Mouse (Mus musculus) forebrain, embryonic 11.5 days (tissue): ENCODE data around the gene Shprh. TPM values are rescaled to one million over a fixed set of nuclear protein-coding genes. Genes with fewer than 3 reads are reported as not detected.

Source experiments
- ATAC-seq: fragments of 200-750 bp; cut with Nextera tagmentation; replicated peaks from 2 replicates; pipeline ENCODE4 v1.8.0; 2017; ENCODE audit warnings: moderate TSS enrichment; ENCODE audit not compliant: low FRiP score
- DNase-seq: peaks from one replicate; pipeline ENCODE4 v3.0.0-alpha.2; 2017; ENCODE audit warnings: low spot score
- H3K27ac ChIP-seq: fragments of 300-500 bp; sonication (generic); 2 replicates; pipeline ENCODE4 v1.5.1; 2014; ENCODE audit warnings: low read depth, low read length
- H3K27me3 ChIP-seq: fragments of 300-500 bp; sonication (generic); 2 replicates; pipeline ENCODE4 v1.6.1; 2014; ENCODE audit warnings: mild to moderate bottlenecking, low read length, mixed read lengths; ENCODE audit not compliant: control insufficient read depth, insufficient read depth
- H3K36me3 ChIP-seq: fragments of 300-500 bp; sonication (generic); 2 replicates; pipeline ENCODE4 v1.6.1; 2014; ENCODE audit warnings: mild to moderate bottlenecking, low read length, moderate library complexity, mixed read lengths; ENCODE audit not compliant: control insufficient read depth, insufficient read depth
- H3K4me1 ChIP-seq: fragments of 300-500 bp; sonication (generic); replicated peaks from 2 replicates; pipeline ENCODE4 v1.6.1; 2014; ENCODE audit warnings: low read length, mixed read lengths; ENCODE audit not compliant: control insufficient read depth, insufficient read depth
- H3K4me2 ChIP-seq: fragments of 300-500 bp; sonication (generic); 2 replicates; pipeline ENCODE4 v1.6.1; 2014; ENCODE audit warnings: low read depth, mild to moderate bottlenecking, low read length, moderate library complexity, mixed read lengths; ENCODE audit not compliant: severe bottlenecking
- H3K4me3 ChIP-seq: fragments of 300-500 bp; sonication (generic); 2 replicates; pipeline ENCODE4 v1.5.1; 2014; ENCODE audit warnings: low read depth, low read length
- H3K9ac ChIP-seq: fragments of 300-500 bp; sonication (generic); 2 replicates; pipeline ENCODE4 v1.6.1; 2014; ENCODE audit warnings: low read length
- H3K9me3 ChIP-seq: fragments of 300-500 bp; sonication (generic); 2 replicates; pipeline ENCODE4 v1.6.1; 2016; ENCODE audit warnings: low read length, mixed read lengths; ENCODE audit not compliant: control insufficient read depth
- WGBS: fragments of 180-500 bp; shearing (Covaris S2); extraction: QIAGEN DNeasy Blood & Tissue Kit; methylation state at CpG from one replicate; pipeline ENCODE4 v1.1.7; 2014; 5-methylcytosine and 5-hydroxymethylcytosine counted together
- polyA plus RNA-seq: library from polyadenylated mRNA; unstranded; fragments of >200 nt; fragmentation: Nextera tagmentation; extraction: Ambion mirVana; gene quantifications from 2 replicates; pipeline ENCODE4 v1.2.1, GENCODE M21; 2014

Shprh gene
- 26.1 and 31.4 TPM in 2 replicates for polyA plus RNA-seq

DNA sequence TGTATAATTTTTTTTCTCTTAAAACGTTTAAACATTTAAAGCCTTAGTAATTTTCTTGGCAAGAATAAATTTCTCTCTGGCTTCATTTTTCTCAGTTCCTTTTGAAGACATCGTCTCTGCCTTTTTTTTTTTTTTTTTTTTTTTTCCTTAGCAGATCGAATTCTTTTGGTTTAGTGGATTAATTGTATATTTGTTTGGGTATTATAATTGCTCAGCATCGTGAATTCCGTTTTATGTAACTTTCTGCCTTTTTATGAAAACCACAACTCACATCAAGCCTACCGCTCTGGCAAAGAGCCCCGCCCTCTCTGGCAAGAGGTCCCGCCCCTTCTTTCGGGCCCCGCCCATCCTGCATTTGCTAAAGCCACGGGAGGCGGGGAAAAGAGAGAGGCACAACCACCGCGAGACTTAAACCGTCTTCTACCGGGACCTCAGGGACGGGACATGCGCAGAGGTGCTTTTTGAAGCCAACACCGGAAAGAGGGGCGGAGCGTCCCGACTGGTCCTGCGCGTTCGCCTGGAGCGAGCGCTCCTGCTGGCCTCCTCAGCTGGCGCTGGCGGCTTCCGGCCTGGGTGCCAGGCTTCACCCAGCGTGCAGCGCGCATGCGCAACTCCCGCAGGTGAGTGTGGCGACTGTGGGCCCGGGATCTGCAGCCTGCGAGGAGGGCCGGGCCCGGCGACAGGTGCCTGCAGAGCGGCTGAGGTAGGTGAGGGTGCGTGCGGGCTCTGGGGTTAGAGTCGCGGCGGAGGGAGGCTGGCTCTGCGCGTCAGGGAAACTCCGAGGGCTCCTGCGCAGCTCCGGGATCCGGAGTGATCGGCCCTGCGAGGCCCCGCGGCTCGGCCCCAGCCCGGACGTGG is at the start of gene Shprh:
Gene Shprh (plus strand): TSS at position 544 of the 858 bp plus-strand sequence.
- 2% methylated on average over 50 of the region's 60 CpGs for WGBS
- DNase-seq, result peak; percentile 98
- H3K4me1 ChIP-seq, result peaks cover 4% of the 10 kb centered on the region; the same call in 1 of the 2 replicates

GRCm38 (mm10) chr10:11121781-11122180 is 27.4 kb upstream of the Shprh start:
- WGBS, result 92% methylated on average over 2 of the region's 2 CpGs
- H3K36me3 ChIP-seq, result no peaks in the 10 kb centered on the region
- DNase-seq, result no peak

More for the DNA sequence above, at the start of gene Shprh:
- Histone ChIP-seq H3K9me3 (no peaks in the 10 kb centered on the region), H3K4me2 (peak within 1 kb of the TSS; percentile 53), H3K4me3 (peak within 1 kb of the TSS; percentile 90), H3K36me3 (peaks cover 3% of the 10 kb centered on the region; the same call in 1 of the 2 replicates), H3K27ac (no peak within 1 kb of the TSS; the same call in 1 of the 2 replicates), H3K9ac (peak within 1 kb of the TSS; percentile 84), H3K27me3 (no peaks in the 10 kb centered on the region)
- peak; percentile 100 for ATAC-seq

DNA sequence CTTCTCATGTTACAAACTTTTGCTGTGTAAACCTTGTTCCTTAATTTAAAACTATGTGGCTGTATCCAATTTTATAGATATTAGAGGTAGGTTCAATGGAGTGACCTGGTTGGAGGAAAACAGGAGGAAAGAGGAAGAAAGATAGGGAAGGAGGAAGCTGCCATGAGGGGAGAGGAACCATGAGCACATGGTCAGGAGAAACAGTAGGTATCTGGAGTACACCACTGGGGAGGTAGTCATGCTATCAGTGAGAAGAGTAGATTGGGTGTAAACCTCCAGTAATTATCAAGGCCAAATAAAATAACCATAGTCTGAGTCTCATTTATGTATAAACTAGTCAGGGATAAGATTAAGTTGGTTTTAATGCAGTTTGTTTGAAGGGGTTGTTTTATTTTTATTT is 3.6 kb upstream of the Shprh start:
- no peak for DNase-seq
- no peaks in the 10 kb centered on the region for H3K9me3 ChIP-seq
- H3K36me3 ChIP-seq, result no peaks in the 10 kb centered on the region

More at GRCm38 (mm10) chr10:11121781-11122180, 27.4 kb upstream of the Shprh start:
- Histone ChIP-seq H3K4me1 (no peaks in the 10 kb centered on the region), H3K9me3 (no peaks in the 10 kb centered on the region), H3K4me3 (no peak overlapping the region), H3K27ac (no peak overlapping the region), H3K9ac (no peak overlapping the region), H3K4me2 (no peak overlapping the region), H3K27me3 (no peaks in the 10 kb centered on the region)
- ATAC-seq, result no peak

DNA sequence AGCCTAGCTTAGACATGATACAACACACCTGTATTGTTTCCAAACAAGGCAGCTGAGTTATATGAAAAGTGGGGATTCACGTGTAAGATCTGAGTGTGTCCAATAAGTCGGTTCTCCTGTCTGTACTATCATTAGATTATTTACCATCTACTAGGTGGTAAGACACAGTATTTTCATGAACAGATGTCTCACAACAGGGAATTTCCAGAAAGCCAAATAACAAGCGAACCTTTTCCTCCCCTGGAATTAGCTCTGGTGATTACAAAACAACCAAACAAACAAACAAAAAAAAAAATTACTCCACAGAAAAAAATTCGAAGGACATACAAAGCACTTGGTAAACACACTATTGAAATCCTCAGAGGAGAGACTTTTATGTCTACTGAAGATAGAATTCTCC is 781 bp upstream of the Shprh start:
- no peak for DNase-seq
- no peaks in the 10 kb centered on the region for H3K9me3 ChIP-seq
- H3K27me3 ChIP-seq, result no peaks in the 10 kb centered on the region
- no peak overlapping the region for H3K9ac ChIP-seq
- no peak overlapping the region for H3K27ac ChIP-seq
- H3K4me2 ChIP-seq, result no peak overlapping the region
- 87% methylated on average over 4 of the region's 4 CpGs for WGBS
- H3K4me3 ChIP-seq, result no peak overlapping the region
- peaks cover 4% of the 10 kb centered on the region; the same call in 1 of the 2 replicates for H3K4me1 ChIP-seq
- H3K36me3 ChIP-seq, result peaks cover 3% of the 10 kb centered on the region; the same call in 1 of the 2 replicates
- no peak for ATAC-seq

More for the DNA sequence above, 3.6 kb upstream of the Shprh start:
- Histone ChIP-seq H3K9ac (no peak overlapping the region), H3K4me3 (no peak overlapping the region), H3K4me2 (no peak overlapping the region), H3K27ac (no peak overlapping the region), H3K4me1 (peaks cover 4% of the 10 kb centered on the region; the same call in 1 of the 2 replicates), H3K27me3 (no peaks in the 10 kb centered on the region)
- ATAC-seq, result no peak

- no peaks in the 10 kb centered on the region for H3K9me3 ChIP-seq
- peak overlapping the region; percentile 90 for H3K4me3 ChIP-seq
- peak overlapping the region; percentile 53 for H3K4me2 ChIP-seq
- DNase-seq, result no peak
- no peaks in the 10 kb centered on the region for H3K27me3 ChIP-seq
- H3K36me3 ChIP-seq, result peaks cover 3% of the 10 kb centered on the region; the same call in 1 of the 2 replicates
- no peak overlapping the region for H3K27ac ChIP-seq
- H3K9ac ChIP-seq, result peak overlapping the region; percentile 84
- no peak for ATAC-seq
- WGBS, result 0% methylated on average over 20 of the region's 20 CpGs
- peaks cover 4% of the 10 kb centered on the region; the same call in 1 of the 2 replicates for H3K4me1 ChIP-seq
Measured at GRCm38 (mm10) chr10:11149742-11150125, 507 bp downstream of the Shprh start.

GRCm38 (mm10) chr10:11151644-11152043 is 2.4 kb downstream of the Shprh start:
- Histone ChIP-seq H3K4me2 (no peak overlapping the region), H3K4me3 (no peak overlapping the region), H3K27ac (no peak overlapping the region), H3K27me3 (no peaks in the 10 kb centered on the region), H3K4me1 (peaks cover 4% of the 10 kb centered on the region; the same call in 1 of the 2 replicates), H3K36me3 (peaks cover 3% of the 10 kb centered on the region; the same call in 1 of the 2 replicates), H3K9ac (no peak overlapping the region), H3K9me3 (no peaks in the 10 kb centered on the region)
- DNase-seq, result no peak
- ATAC-seq, result no peak
- 94% methylated on average over 14 of the region's 14 CpGs for WGBS

- no peaks in the 10 kb centered on the region for H3K9me3 ChIP-seq
- peaks cover 7% of the 10 kb centered on the region; the same call in 1 of the 2 replicates for H3K36me3 ChIP-seq
- H3K4me3 ChIP-seq, result no peak overlapping the region
- no peaks in the 10 kb centered on the region for H3K27me3 ChIP-seq
- no peak overlapping the region for H3K9ac ChIP-seq
- no peak overlapping the region for H3K4me2 ChIP-seq
- DNase-seq (no peak), ATAC-seq (no peak)
- H3K4me1 ChIP-seq, result no peaks in the 10 kb centered on the region
- H3K27ac ChIP-seq, result no peak overlapping the region
- WGBS, result 87% methylated on average over 9 of the region's 9 CpGs
Measured at GRCm38 (mm10) chr10:11157039-11157438, 7.8 kb downstream of the Shprh start.

DNA sequence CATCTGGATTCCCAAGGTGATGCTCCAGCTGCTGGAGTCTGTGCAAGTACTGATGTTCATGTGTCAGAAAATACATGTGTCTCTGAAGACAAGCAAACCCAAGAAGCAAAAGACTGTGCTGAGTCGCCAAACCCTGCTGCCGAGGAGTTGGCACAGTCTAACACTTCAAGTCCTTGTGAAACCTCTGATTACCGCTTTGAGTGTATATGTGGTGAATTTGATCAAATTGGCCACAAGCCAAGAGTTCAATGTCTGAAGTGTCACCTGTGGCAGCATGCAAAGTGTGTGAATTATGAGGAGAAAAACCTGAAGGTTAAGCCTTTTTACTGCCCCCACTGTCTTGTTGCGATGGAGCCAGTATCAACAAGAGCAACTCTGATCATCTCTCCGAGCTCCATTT is 15.3 kb downstream of the Shprh start:
- DNase-seq, result no peak
- Histone ChIP-seq H3K4me1 (no peaks in the 10 kb centered on the region), H3K27me3 (no peaks in the 10 kb centered on the region), H3K9me3 (no peaks in the 10 kb centered on the region), H3K4me3 (no peak overlapping the region), H3K4me2 (no peak overlapping the region), H3K9ac (no peak overlapping the region), H3K27ac (no peak overlapping the region), H3K36me3 (peaks cover 15% of the 10 kb centered on the region; the same call in 1 of the 2 replicates)
- WGBS, result 91% methylated on average over 5 of the region's 5 CpGs
- no peak for ATAC-seq
